Mouse (Mus musculus) hindbrain, embryonic 11.5 days (tissue): Measurements from ENCODE around the gene Mrgprb2. TPM values are rescaled to one million over a fixed set of nuclear protein-coding genes. Genes with fewer than 3 reads are reported as not detected.

Experiments used
- ATAC-seq: fragments of 200-750 bp; cut with Nextera tagmentation; 2 replicates; pipeline ENCODE4 v1.8.0; 2017; ENCODE audit warnings: mild to moderate bottlenecking, moderate TSS enrichment, moderate library complexity; ENCODE audit not compliant: low FRiP score
- DNase-seq: peaks from one replicate; pipeline ENCODE4 v3.0.0-alpha.2; 2015; ENCODE audit warnings: low spot score
- H3K27ac ChIP-seq: fragments of 300-500 bp; sonication (generic); 2 replicates; pipeline ENCODE4 v1.5.1; 2014; ENCODE audit warnings: mild to moderate bottlenecking, low read depth, low read length
- H3K27me3 ChIP-seq: fragments of 300-500 bp; sonication (generic); 2 replicates; pipeline ENCODE4 v1.6.1; 2014; ENCODE audit warnings: mild to moderate bottlenecking, low read length, moderate library complexity, mixed read lengths; ENCODE audit not compliant: control insufficient read depth, insufficient read depth
- H3K36me3 ChIP-seq: fragments of 300-500 bp; sonication (generic); 2 replicates; pipeline ENCODE4 v1.6.1; 2014; ENCODE audit warnings: mild to moderate bottlenecking, low read length, moderate library complexity, mixed read lengths; ENCODE audit not compliant: control insufficient read depth, insufficient read depth
- H3K4me1 ChIP-seq: fragments of 300-500 bp; sonication (generic); replicated peaks from 2 replicates; pipeline ENCODE4 v1.6.1; 2014; ENCODE audit warnings: low read length, mixed read lengths; ENCODE audit not compliant: control insufficient read depth, insufficient read depth
- H3K4me2 ChIP-seq: fragments of 300-500 bp; sonication (generic); replicated peaks from 2 replicates; pipeline ENCODE4 v1.6.1; 2014; ENCODE audit warnings: mild to moderate bottlenecking, low read depth, low read length
- H3K4me3 ChIP-seq: fragments of 300-500 bp; sonication (generic); 2 replicates; pipeline ENCODE4 v1.5.1; 2014; ENCODE audit warnings: low read depth, low read length
- H3K9ac ChIP-seq: fragments of 300-500 bp; sonication (generic); 2 replicates; pipeline ENCODE4 v1.6.1; 2014; ENCODE audit warnings: low read depth, low read length
- H3K9me3 ChIP-seq: fragments of 300-500 bp; sonication (generic); 2 replicates; pipeline ENCODE4 v1.6.1; 2016; ENCODE audit warnings: low read length; ENCODE audit not compliant: control insufficient read depth
- polyA plus RNA-seq: library from polyadenylated mRNA; unstranded; fragments of >200 nt; fragmentation: Nextera tagmentation; extraction: Ambion mirVana; gene quantifications from 2 replicates; pipeline ENCODE4 v1.2.1, GENCODE M21; 2014

Gene Mrgprb2
- polyA plus RNA-seq, result not detected in 2 replicates

DNA sequence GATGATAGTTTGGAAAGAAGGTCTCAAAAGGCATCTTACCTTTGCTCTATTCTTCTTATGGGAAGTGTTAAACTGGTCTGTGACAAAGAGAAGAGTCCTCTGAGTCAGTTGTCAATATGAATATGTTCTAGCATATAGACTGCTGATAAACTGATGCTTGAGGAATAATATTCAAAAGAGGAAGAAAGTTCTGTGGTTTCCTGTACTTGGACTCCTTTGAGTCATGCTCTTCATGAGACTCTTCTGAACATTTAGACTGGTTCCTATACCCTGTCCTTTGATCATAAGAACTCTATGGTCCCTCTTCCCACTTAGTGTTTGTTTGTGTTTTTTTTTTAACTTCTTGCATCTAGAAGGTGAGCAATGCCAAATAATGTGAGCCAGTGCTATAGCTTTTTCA is at the start of gene Mrgprb2:
Gene Mrgprb2, minus strand, starts transcription at position 101 of the 400 bp plus-strand sequence.
- DNase-seq (no peak), ATAC-seq (no peak)
- H3K4me3 ChIP-seq, result no peak within 1 kb of the TSS

More for the DNA sequence above, at the start of gene Mrgprb2:
- no peaks in the 10 kb centered on the region for H3K36me3 ChIP-seq
- no peaks in the 10 kb centered on the region for H3K9me3 ChIP-seq
- H3K27me3 ChIP-seq, result no peaks in the 10 kb centered on the region
- H3K4me1 ChIP-seq, result no peaks in the 10 kb centered on the region
- H3K27ac ChIP-seq, result no peak within 1 kb of the TSS
- no peak within 1 kb of the TSS for H3K4me2 ChIP-seq
- no peak within 1 kb of the TSS for H3K9ac ChIP-seq

Other genes with a start within 250 kb of the Mrgprb2 start
- gene Mrgprb8, start 169.6 kb downstream of the Mrgprb2 start, polyA plus RNA-seq, result not detected in 2 replicates
- not detected in 2 replicates for gene Mrgprb1, start 101.7 kb downstream of the Mrgprb2 start, polyA plus RNA-seq
- not detected in 2 replicates for gene Mrgprx2, start 58.8 kb downstream of the Mrgprb2 start, polyA plus RNA-seq
- not detected in 2 replicates for gene Mrgprb3, start 85.7 kb upstream of the Mrgprb2 start, polyA plus RNA-seq
- gene Zdhhc13, start 230.9 kb upstream of the Mrgprb2 start, polyA plus RNA-seq, result 38.3 and 40.9 TPM in 2 replicates